Mouse (Mus musculus) heart, adult 2 months (tissue): Measurements from ENCODE around the gene Tle3. TPM values are rescaled to one million over a fixed set of nuclear protein-coding genes. Genes with fewer than 3 reads are reported as not detected.

Experiments
- DNase-seq, 2 experiments: peaks; one replicate each; pipeline ENCODE4 v3.0.0; 2021
- H3K27ac ChIP-seq: fragments of 200-600 bp; 2 replicates; pipeline ENCODE4 v1.8.1; 2022
- H3K27me3 ChIP-seq: fragments of 200-500 bp; 2 replicates; pipeline ENCODE4 v1.6.1; 2012; ENCODE audit warnings: mild to moderate bottlenecking, low read length, inconsistent platforms, mixed read lengths; ENCODE audit not compliant: control insufficient read depth, insufficient read depth
- H3K36me3 ChIP-seq: fragments of 200-500 bp; 2 replicates; pipeline ENCODE4 v1.6.1; 2012; ENCODE audit warnings: low read length, inconsistent platforms; ENCODE audit not compliant: control insufficient read depth, insufficient read depth
- H3K4me1 ChIP-seq: fragments of 200-500 bp; 2 replicates; pipeline ENCODE4 v1.6.1; 2011; ENCODE audit warnings: low read length; ENCODE audit not compliant: control insufficient read depth, insufficient read depth
- H3K4me3 ChIP-seq: fragments of 200-600 bp; 2 replicates; pipeline ENCODE4 v1.8.1; 2022
- H3K79me2 ChIP-seq: fragments of 200-500 bp; replicated peaks from 2 replicates; pipeline ENCODE4 v1.6.1; 2012; ENCODE audit warnings: mild to moderate bottlenecking, inconsistent platforms, low read length, moderate library complexity, mixed read lengths; ENCODE audit not compliant: control insufficient read depth, insufficient read depth
- H3K9ac ChIP-seq: fragments of 200-500 bp; 2 replicates; pipeline ENCODE4 v1.6.1; 2012; ENCODE audit warnings: low read depth, mild to moderate bottlenecking, control low read depth, inconsistent platforms, low read length, mixed read lengths
- CTCF ChIP-seq: fragments of 200-600 bp; IDR thresholded peaks from 2 replicates; pipeline ENCODE4 v1.8.1; 2022; ENCODE audit warnings: antibody characterized with exemption, mild to moderate bottlenecking, moderate library complexity
- EP300 ChIP-seq: fragments of 200-500 bp; IDR thresholded peaks from 2 replicates; pipeline ENCODE4 v1.6.1; 2011; ENCODE audit warnings: low read depth, low read length, control low read depth; ENCODE audit not compliant: insufficient read depth
- POLR2A ChIP-seq: fragments of 200-500 bp; IDR thresholded peaks from 2 replicates; pipeline ENCODE4 v1.6.1; 2011; ENCODE audit warnings: mild to moderate bottlenecking, low read depth, low read length, control low read depth; ENCODE audit not compliant: insufficient read depth
- WGBS: fragments of 180-500 bp; shearing (Covaris S2); methylation state at CpG from one replicate; pipeline ENCODE4 v1.1.7; 2018; 5-methylcytosine and 5-hydroxymethylcytosine counted together
- intact Hi-C: fragments of 180-260 bp; cut with DNase I; formaldehyde crosslinking; loops from one replicate; pipeline ENCODE4 v1.15.1; 2025
- polyA plus RNA-seq: library from polyadenylated mRNA; depleted of rRNA; stranded (reverse); fragments of >200 nt; gene quantifications from 2 replicates; pipeline ENCODE4 v1.2.3, GENCODE M21; 2012
- total RNA-seq, 2 experiments: library from RNA; stranded (reverse); gene quantifications; 2 replicates each; pipeline ENCODE4 v1.2.3; 2021

Tle3 gene
- total and polyA plus RNA-seq, 3 experiments, result 16.5 to 16.8 (median 16.6) TPM

- Histone ChIP-seq H3K27ac (no peak overlapping the region), H3K9ac (no peak overlapping the region), H3K4me3 (no peak overlapping the region), H3K36me3 (no peaks in the 10 kb centered on the region), H3K27me3 (0 out of 2 replicates have a peak, but pooled peaks cover 2% of the 10 kb centered on the region), H3K4me1 (peaks cover 13% of the 10 kb centered on the region), H3K79me2 (no peaks in the 10 kb centered on the region)
- DNase-seq, result no peak
- TF ChIP-seq EP300 (no peak), CTCF (no peak), POLR2A (no peak)
- intact Hi-C loops, result loop anchor here (5.0 kb wide), 1 partner anchor 315 kb away; no protein-coding TSS in a partner anchor
- WGBS, result 45% methylated on average over 7 of the region's 7 CpGs
Observed at GRCm38 (mm10) chr9:61347011-61347410, 25.2 kb upstream of the Tle3 start.

- H3K4me1 ChIP-seq, result peaks cover 15% of the 10 kb centered on the region
- no peak for DNase-seq
- intact Hi-C loops, result loop anchor here (5.0 kb wide), 1 partner anchor 316 kb away; no protein-coding TSS in a partner anchor
- H3K9ac ChIP-seq, result no peak overlapping the region
- TF ChIP-seq EP300 (no peak), POLR2A (no peak), CTCF (no peak)
- no peak overlapping the region for H3K27ac ChIP-seq
- H3K4me3 ChIP-seq, result no peak overlapping the region
- H3K36me3 ChIP-seq, result no peaks in the 10 kb centered on the region
- 0 out of 2 replicates have a peak, but pooled peaks cover 2% of the 10 kb centered on the region for H3K27me3 ChIP-seq
- H3K79me2 ChIP-seq, result no peaks in the 10 kb centered on the region
- WGBS, result 80% methylated on average over 9 of the region's 9 CpGs
Observed at GRCm38 (mm10) chr9:61348036-61348435, 24.1 kb upstream of the Tle3 start.

DNA sequence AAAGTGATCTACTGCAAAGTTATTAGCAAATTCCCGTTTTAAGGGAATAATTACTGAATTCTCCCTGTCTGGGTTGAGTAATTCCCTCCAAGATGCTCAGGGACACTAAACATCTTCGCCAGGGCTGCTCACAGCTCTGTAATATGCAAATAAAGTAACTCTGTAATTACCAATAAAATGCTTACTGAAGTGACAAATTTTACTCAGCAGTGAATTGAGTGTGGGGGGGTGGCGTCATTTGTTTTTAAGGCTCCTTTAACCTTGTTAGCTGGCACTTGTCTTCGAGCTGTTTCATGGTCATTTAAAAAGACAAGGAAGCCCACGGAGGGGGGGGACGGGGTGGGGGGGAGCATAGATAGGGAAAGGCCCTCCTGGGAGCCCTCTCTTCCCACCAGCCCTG is 23.6 kb upstream of the Tle3 start:
- Histone ChIP-seq H3K4me1 (peaks cover 15% of the 10 kb centered on the region), H3K4me3 (no peak overlapping the region)
- intact Hi-C loops, result loop anchor here (1.0 to 5.0 kb wide), 2 partner anchors 32 to 316 kb away; no protein-coding TSS in a partner anchor

DNA sequence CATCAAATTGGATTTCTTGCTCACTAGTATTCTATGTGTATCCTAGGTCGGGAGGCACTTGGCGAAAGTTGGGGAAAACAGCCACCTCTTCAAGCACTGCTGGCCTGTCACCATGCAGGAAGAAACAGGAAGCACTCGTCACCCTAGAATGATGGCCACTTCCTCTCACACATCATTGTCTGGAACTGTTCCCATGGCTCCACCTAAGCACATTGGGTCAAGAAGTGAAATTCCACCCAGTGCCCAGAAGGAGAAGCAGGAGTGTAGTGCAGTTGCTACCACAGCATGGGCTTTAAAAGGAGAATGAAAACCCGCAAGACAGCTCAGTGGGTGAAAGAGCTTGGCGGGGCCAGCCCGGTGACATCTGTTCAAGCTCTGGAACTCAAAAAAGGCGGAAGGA is 22.5 kb upstream of the Tle3 start:
- TF ChIP-seq EP300 (peak; percentile 92), CTCF (peak; percentile 33), POLR2A (no peak)
- Histone ChIP-seq H3K4me1 (peaks cover 15% of the 10 kb centered on the region), H3K4me3 (no peak overlapping the region), H3K9ac (no peak overlapping the region), H3K27ac (no peak overlapping the region), H3K36me3 (no peaks in the 10 kb centered on the region), H3K79me2 (no peaks in the 10 kb centered on the region), H3K27me3 (peaks cover under 1% of the 10 kb centered on the region; the same call in 1 of the 2 replicates)
- DNase-seq, result peak; percentile 58 to 80
- intact Hi-C loops, result loop anchor here (1.0 to 5.0 kb wide), 5 partner anchors 19 to 317 kb away; no protein-coding TSS in a partner anchor
- WGBS, result 51% methylated on average over 7 of the region's 7 CpGs

More for the DNA sequence above, 23.6 kb upstream of the Tle3 start:
- TF ChIP-seq POLR2A (no peak), CTCF (no peak), EP300 (no peak)
- H3K9ac ChIP-seq, result no peak overlapping the region
- DNase-seq, result no peak
- peaks cover 2% of the 10 kb centered on the region; the same call in 1 of the 2 replicates for H3K27me3 ChIP-seq
- no peak overlapping the region for H3K27ac ChIP-seq
- 81% methylated on average over 6 of the region's 6 CpGs for WGBS
- no peaks in the 10 kb centered on the region for H3K36me3 ChIP-seq
- no peaks in the 10 kb centered on the region for H3K79me2 ChIP-seq

GRCm38 (mm10) chr9:61351164-61351563 is 21.0 kb upstream of the Tle3 start:
- DNase-seq, result peak; percentile 74 to 82
- Histone ChIP-seq H3K4me1 (peaks cover 15% of the 10 kb centered on the region), H3K4me3 (no peak overlapping the region), H3K27ac (peak overlapping the region; percentile 36), H3K9ac (no peak overlapping the region), H3K36me3 (no peaks in the 10 kb centered on the region), H3K79me2 (no peaks in the 10 kb centered on the region), H3K27me3 (no peaks in the 10 kb centered on the region; the same call in 1 of the 2 replicates)
- intact Hi-C loops, result loop anchor here (2.0 to 5.0 kb wide), 3 partner anchors 18 to 136 kb away; no protein-coding TSS in a partner anchor
- WGBS, result 35% methylated on average over 4 of the region's 4 CpGs
- TF ChIP-seq CTCF (no peak), EP300 (0 out of 2 replicates have a peak, but pooled peaks have one; percentile 66), POLR2A (no peak)

- WGBS, result 80% methylated on average over 4 of the region's 4 CpGs
- TF ChIP-seq EP300 (no peak), CTCF (no peak), POLR2A (no peak)
- peaks cover 3% of the 10 kb centered on the region; the same call in 1 of the 2 replicates for H3K4me1 ChIP-seq
- intact Hi-C loops, result no loop called here
- H3K4me3 ChIP-seq, result no peak overlapping the region
- DNase-seq, result no peak
- no peak overlapping the region for H3K9ac ChIP-seq
- H3K79me2 ChIP-seq, result no peaks in the 10 kb centered on the region
- H3K36me3 ChIP-seq, result no peaks in the 10 kb centered on the region
- H3K27me3 ChIP-seq, result peaks cover 1% of the 10 kb centered on the region; the same call in 1 of the 2 replicates
- H3K27ac ChIP-seq, result no peak overlapping the region
Observed at GRCm38 (mm10) chr9:61358933-61359332, 13.2 kb upstream of the Tle3 start.
